Mouse (Mus musculus) midbrain, embryonic 13.5 days (tissue): Measurements from ENCODE around the gene Fggy. TPM values are rescaled to one million over a fixed set of nuclear protein-coding genes. Genes with fewer than 3 reads are reported as not detected.

Source experiments
- ATAC-seq: fragments of 200-750 bp; cut with Nextera tagmentation; 2 replicates; pipeline ENCODE4 v1.8.0; 2017; ENCODE audit warnings: mild to moderate bottlenecking, moderate TSS enrichment, moderate library complexity
- H3K27ac ChIP-seq: fragments of 300-500 bp; sonication (generic); 2 replicates; pipeline ENCODE4 v1.5.1; 2015; ENCODE audit warnings: inconsistent platforms, mild to moderate bottlenecking, moderate library complexity
- H3K27me3 ChIP-seq: fragments of 300-500 bp; sonication (generic); 2 replicates; pipeline ENCODE4 v1.6.1; 2015; ENCODE audit warnings: mild to moderate bottlenecking, inconsistent platforms
- H3K36me3 ChIP-seq: fragments of 300-500 bp; sonication (generic); 2 replicates; pipeline ENCODE4 v1.6.1; 2015; ENCODE audit warnings: mild to moderate bottlenecking, inconsistent platforms
- H3K4me1 ChIP-seq: fragments of 300-500 bp; sonication (generic); replicated peaks from 2 replicates; pipeline ENCODE4 v1.6.1; 2015; ENCODE audit warnings: inconsistent platforms
- H3K4me2 ChIP-seq: fragments of 300-500 bp; sonication (generic); replicated peaks from 2 replicates; pipeline ENCODE4 v1.6.1; 2015; ENCODE audit warnings: moderate library complexity, mild to moderate bottlenecking, inconsistent platforms
- H3K4me3 ChIP-seq: fragments of 300-500 bp; sonication (generic); replicated peaks from 2 replicates; pipeline ENCODE4 v1.5.1; 2015; ENCODE audit warnings: mild to moderate bottlenecking, inconsistent platforms
- H3K9ac ChIP-seq: fragments of 300-500 bp; sonication (generic); replicated peaks from 2 replicates; pipeline ENCODE4 v1.6.1; 2015; ENCODE audit warnings: mild to moderate bottlenecking, inconsistent platforms
- H3K9me3 ChIP-seq: fragments of 300-500 bp; sonication (generic); 2 replicates; pipeline ENCODE4 v1.6.1; 2016; ENCODE audit warnings: mild to moderate bottlenecking, inconsistent platforms
- WGBS: fragments of 180-500 bp; shearing (Covaris S2); methylation state at CpG from one replicate; pipeline ENCODE4 v1.1.7; 2015; 5-methylcytosine and 5-hydroxymethylcytosine counted together
- polyA plus RNA-seq: library from polyadenylated mRNA; unstranded; fragments of >200 nt; fragmentation: Nextera tagmentation; extraction: Ambion mirVana; gene quantifications from 2 replicates; pipeline ENCODE4 v1.2.1, GENCODE M21; 2015

Fggy gene
- polyA plus RNA-seq, 1 experiment from 2014 or later: 7.5 TPM

DNA sequence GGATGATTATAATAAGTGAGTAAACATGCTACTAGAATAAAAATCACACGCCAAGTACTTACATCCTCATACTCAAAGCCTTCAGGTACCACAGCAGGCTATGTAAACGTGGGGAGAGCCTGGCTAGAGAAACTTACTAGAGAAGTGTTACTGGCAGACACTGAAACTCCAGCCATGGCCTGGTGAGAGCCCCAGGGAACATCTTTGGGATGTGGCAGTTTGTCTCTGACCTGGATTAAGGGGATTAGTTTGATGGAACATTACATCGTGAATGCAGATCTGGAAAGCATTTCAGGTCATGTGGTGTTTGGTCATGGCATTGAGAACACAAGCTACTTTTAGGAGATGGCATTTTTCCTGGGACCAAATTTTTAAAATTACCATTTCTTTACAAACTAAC, 303.3 kb downstream of the Fggy start:
- Histone ChIP-seq H3K9me3 (no peaks in the 10 kb centered on the region), H3K4me2 (no peak overlapping the region), H3K27ac (no peak overlapping the region), H3K36me3 (no peaks in the 10 kb centered on the region), H3K4me1 (no peaks in the 10 kb centered on the region; the same call in 1 of the 2 replicates), H3K27me3 (no peaks in the 10 kb centered on the region), H3K9ac (no peak overlapping the region), H3K4me3 (no peak overlapping the region)
- WGBS: 37% methylated on average over 3 of the region's 3 CpGs
- no peak for ATAC-seq

DNA sequence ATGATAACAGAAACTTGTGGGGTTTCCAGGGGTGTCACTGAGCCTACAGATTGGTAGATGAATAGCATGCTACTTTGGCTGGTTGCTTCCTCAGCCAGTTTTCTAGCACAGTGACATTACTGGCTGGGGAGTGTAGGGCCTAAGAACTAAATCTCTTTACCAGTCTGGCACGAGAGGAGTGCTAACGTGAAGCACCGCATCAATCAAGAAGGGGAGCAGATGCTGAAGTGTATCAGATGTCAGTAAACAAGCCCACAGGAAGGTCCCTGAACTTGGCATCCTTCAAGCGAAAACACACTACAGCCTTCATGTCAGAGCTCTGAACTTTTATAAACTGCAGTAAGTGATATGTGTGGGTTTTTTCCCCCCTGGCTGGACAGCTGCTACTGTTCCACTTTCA, 303.8 kb downstream of the Fggy start:
- H3K36me3 ChIP-seq: no peaks in the 10 kb centered on the region
- no peak overlapping the region for H3K4me2 ChIP-seq
- no peak overlapping the region for H3K4me3 ChIP-seq
- no peaks in the 10 kb centered on the region for H3K9me3 ChIP-seq
- no peak overlapping the region for H3K27ac ChIP-seq
- H3K27me3 ChIP-seq: no peaks in the 10 kb centered on the region
- H3K9ac ChIP-seq: no peak overlapping the region
- no peaks in the 10 kb centered on the region; the same call in 1 of the 2 replicates for H3K4me1 ChIP-seq
- ATAC-seq: no peak
- 56% methylated on average over 4 of the region's 4 CpGs for WGBS

DNA sequence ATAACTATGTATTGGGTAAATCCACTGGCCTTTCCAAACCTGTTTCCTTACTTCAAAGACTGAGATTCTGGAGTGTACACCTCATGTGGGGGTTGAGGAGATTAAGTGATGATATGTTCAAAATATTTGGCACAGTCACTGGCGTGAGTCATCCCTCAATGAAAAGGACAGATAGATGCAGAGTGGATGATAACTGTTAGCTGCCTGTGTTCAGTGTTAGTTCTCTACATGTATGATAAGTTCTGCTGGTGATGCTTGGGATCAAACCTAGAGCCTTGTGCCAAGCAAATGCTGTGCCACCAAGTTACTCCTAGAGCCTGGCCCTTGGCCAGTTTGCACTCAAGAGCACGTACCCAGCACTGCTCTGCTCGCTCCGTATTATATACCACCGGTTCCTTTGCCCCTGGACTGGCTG, 304.4 kb downstream of the Fggy start:
- WGBS: 93% methylated on average over 5 of the region's 5 CpGs
- Histone ChIP-seq H3K4me1 (no peaks in the 10 kb centered on the region; the same call in 1 of the 2 replicates), H3K9ac (no peak overlapping the region), H3K27me3 (no peaks in the 10 kb centered on the region), H3K36me3 (no peaks in the 10 kb centered on the region), H3K9me3 (no peaks in the 10 kb centered on the region), H3K27ac (no peak overlapping the region), H3K4me3 (no peak overlapping the region), H3K4me2 (no peak overlapping the region)
- ATAC-seq: no peak

DNA sequence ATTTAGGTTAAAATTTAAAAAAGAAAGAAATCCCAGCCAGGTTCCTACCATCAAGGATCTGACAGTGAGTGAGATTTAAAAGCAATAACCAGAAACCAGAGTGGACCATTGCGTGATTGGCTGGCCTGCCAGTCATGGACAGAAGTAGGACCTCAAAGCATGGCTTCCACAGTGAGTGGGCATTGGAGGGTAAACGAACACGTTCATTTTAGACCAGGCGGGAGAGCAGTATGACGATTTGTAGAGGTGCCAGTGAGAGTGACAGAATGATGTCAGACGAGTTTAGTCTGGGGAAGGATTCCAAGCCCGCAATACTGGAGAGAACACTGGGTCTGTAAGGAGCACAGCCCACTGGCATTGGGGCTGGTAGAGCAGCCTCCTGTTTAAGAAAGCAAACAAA, 305.0 kb downstream of the Fggy start:
- H3K36me3 ChIP-seq: no peaks in the 10 kb centered on the region
- WGBS: 86% methylated on average over 7 of the region's 7 CpGs
- H3K9ac ChIP-seq: no peak overlapping the region
- no peaks in the 10 kb centered on the region for H3K27me3 ChIP-seq
- no peaks in the 10 kb centered on the region for H3K9me3 ChIP-seq
- H3K27ac ChIP-seq: no peak overlapping the region
- no peak overlapping the region for H3K4me3 ChIP-seq
- no peaks in the 10 kb centered on the region; the same call in 1 of the 2 replicates for H3K4me1 ChIP-seq
- no peak for ATAC-seq
- no peak overlapping the region for H3K4me2 ChIP-seq

DNA sequence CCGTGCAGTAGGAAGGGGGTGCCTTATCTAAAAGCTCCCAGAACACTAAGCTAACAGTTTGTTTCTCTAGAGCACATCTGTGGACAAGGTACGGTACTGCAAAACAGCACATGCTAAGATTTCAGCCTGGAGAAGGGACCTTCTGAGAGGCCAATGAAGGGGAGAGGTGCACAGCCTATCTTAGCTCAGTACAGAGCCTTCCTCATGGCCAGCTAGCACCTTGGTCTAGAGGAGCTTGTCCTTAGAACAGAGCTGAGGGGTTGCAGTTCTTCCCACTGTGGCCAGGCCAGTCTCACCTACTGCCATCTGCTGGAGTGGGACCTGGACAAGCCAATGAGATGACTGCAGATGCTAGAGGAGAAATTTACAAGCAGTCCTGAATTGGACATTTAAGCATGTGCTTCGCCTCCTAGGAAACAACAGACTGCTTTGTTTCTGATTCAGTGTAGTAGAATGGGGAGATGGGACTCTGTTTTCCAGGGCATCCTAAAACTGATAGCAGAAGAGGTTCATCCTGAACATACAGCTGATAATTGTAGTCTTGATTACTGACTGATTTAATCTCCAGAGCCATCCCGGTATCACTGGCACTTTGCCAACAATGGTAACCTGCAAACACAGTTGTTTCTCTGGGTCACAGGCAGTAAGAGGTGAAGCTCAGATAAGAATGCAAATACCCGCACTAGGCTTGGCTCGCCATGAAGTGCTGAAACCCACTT, 305.6 kb downstream of the Fggy start:
- Histone ChIP-seq H3K9me3 (no peaks in the 10 kb centered on the region), H3K27me3 (no peaks in the 10 kb centered on the region), H3K4me1 (no peaks in the 10 kb centered on the region; the same call in 1 of the 2 replicates), H3K4me2 (no peak overlapping the region), H3K36me3 (no peaks in the 10 kb centered on the region), H3K27ac (no peak overlapping the region), H3K9ac (no peak overlapping the region), H3K4me3 (no peak overlapping the region)
- ATAC-seq: no peak
- WGBS: 76% methylated on average over 6 of the region's 6 CpGs

DNA sequence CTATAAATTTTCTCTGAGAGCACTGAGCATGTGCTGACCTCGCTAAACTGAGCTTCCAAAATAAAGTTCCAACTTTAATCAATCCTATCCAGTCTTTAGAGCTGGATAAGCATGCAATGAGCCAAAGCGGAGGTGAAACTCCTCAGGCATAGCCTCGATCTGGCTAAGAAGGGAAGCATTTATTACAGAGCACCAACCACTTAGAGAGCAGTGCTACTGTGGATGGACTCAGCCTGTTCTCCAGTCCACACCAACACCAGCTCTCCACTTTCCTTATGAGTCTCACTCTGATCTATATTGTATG, 306.1 kb downstream of the Fggy start:
- H3K27me3 ChIP-seq: no peaks in the 10 kb centered on the region
- no peaks in the 10 kb centered on the region for H3K36me3 ChIP-seq
- H3K4me1 ChIP-seq: no peaks in the 10 kb centered on the region; the same call in 1 of the 2 replicates
- H3K9me3 ChIP-seq: no peaks in the 10 kb centered on the region
- no peak overlapping the region for H3K4me2 ChIP-seq
- H3K27ac ChIP-seq: no peak overlapping the region
- H3K9ac ChIP-seq: no peak overlapping the region
- no peak for ATAC-seq
- 93% methylated on average over 3 of the region's 3 CpGs for WGBS
- no peak overlapping the region for H3K4me3 ChIP-seq

DNA sequence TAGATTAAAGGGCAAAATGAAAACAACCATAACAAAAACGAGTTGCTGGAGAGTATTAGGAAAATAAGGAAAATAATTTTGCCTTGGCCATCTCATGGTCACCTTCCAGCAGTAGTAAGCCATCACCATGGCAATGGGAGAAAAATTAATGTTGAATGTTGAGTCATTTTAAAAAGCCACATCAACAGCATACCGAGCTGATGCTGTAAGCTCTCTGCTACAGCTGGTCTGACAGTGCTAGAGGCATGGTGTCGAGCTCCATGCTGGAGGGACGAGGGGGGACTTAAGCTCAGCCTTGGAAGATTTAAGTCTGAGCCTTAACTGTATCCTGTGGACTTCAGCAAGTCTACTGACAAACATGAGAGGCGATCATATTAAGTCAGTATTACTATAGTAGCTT, 307.9 kb downstream of the Fggy start:
- ATAC-seq: no peak
- 76% methylated on average over 5 of the region's 5 CpGs for WGBS
- H3K9ac ChIP-seq: no peak overlapping the region
- no peaks in the 10 kb centered on the region for H3K27me3 ChIP-seq
- no peaks in the 10 kb centered on the region for H3K9me3 ChIP-seq
- no peak overlapping the region for H3K27ac ChIP-seq
- H3K4me1 ChIP-seq: no peaks in the 10 kb centered on the region; the same call in 1 of the 2 replicates
- H3K36me3 ChIP-seq: no peaks in the 10 kb centered on the region
- H3K4me3 ChIP-seq: no peak overlapping the region
- H3K4me2 ChIP-seq: no peak overlapping the region

DNA sequence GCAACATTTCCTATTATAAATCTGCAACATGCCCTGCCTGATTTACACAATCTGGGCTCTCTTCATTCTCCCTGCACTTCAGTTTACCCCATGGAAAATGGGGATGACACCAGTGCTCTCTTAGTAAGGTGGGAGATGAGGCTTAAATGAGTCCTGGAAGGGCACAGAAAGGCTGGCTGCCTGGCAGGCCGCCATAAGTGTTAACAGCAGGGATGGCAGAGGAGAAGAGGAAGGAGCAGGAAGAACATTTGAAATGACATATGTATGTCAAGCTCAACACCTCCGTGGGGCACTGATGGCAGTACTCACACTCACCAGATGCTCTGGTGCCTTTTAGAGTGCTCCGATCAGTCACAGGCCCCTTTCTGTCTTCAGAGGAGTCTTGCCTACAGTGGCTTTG, 308.6 kb downstream of the Fggy start:
- Histone ChIP-seq H3K9me3 (no peaks in the 10 kb centered on the region), H3K36me3 (no peaks in the 10 kb centered on the region), H3K27me3 (no peaks in the 10 kb centered on the region), H3K4me1 (no peaks in the 10 kb centered on the region; the same call in 1 of the 2 replicates), H3K4me3 (no peak overlapping the region), H3K27ac (no peak overlapping the region), H3K4me2 (no peak overlapping the region), H3K9ac (no peak overlapping the region)
- ATAC-seq: no peak
- WGBS: 76% methylated on average over 3 of the region's 3 CpGs

DNA sequence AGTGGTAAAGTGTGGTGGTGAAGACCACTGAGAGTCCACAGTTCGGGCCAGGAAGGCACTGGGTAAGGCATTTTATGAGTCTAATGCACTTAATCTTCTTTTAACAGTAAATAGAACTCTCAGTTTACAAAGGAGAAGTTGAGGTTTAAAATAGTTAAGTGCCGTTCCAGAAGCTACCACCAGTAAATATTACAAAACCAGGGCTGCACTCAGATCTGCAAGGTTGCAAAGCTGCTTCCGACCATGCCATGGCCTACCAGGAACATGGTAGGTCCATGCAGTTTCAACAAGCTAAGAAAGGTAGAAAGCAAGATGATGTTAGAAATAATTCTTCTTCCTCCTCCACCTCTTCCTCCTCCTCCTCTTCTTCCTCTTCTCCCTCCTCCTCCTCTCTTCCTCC, 309.8 kb downstream of the Fggy start:
- Histone ChIP-seq H3K4me1 (no peaks in the 10 kb centered on the region; the same call in 1 of the 2 replicates), H3K27me3 (no peaks in the 10 kb centered on the region), H3K36me3 (no peaks in the 10 kb centered on the region), H3K4me2 (no peak overlapping the region), H3K4me3 (no peak overlapping the region), H3K9me3 (no peaks in the 10 kb centered on the region), H3K27ac (no peak overlapping the region), H3K9ac (no peak overlapping the region)
- 94% methylated on average over 3 of the region's 3 CpGs for WGBS
- ATAC-seq: no peak

DNA sequence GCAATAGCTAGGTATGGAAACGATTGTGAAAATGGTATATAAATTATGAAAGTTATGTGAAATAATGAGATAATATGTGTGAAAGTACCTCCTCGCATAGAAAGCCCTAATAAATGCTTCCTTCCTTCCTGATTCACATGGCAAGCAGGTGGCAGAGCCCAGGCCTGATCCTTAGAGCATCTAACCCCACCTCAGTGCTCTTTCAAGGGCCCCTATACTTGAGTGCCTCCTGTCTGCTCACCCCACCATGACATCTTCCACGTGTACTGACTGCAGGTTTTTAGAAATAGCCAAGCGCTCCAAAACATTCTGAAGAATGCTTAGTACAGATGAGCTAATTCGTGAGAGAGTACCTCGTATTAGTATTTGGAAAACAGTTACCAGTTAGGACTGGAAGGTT, 311.0 kb downstream of the Fggy start:
- Histone ChIP-seq H3K9ac (no peak overlapping the region), H3K4me1 (no peaks in the 10 kb centered on the region; the same call in 1 of the 2 replicates), H3K4me3 (no peak overlapping the region), H3K9me3 (no peaks in the 10 kb centered on the region), H3K27ac (no peak overlapping the region), H3K36me3 (no peaks in the 10 kb centered on the region), H3K27me3 (no peaks in the 10 kb centered on the region), H3K4me2 (no peak overlapping the region)
- no peak for ATAC-seq
- 83% methylated on average over 6 of the region's 6 CpGs for WGBS

DNA sequence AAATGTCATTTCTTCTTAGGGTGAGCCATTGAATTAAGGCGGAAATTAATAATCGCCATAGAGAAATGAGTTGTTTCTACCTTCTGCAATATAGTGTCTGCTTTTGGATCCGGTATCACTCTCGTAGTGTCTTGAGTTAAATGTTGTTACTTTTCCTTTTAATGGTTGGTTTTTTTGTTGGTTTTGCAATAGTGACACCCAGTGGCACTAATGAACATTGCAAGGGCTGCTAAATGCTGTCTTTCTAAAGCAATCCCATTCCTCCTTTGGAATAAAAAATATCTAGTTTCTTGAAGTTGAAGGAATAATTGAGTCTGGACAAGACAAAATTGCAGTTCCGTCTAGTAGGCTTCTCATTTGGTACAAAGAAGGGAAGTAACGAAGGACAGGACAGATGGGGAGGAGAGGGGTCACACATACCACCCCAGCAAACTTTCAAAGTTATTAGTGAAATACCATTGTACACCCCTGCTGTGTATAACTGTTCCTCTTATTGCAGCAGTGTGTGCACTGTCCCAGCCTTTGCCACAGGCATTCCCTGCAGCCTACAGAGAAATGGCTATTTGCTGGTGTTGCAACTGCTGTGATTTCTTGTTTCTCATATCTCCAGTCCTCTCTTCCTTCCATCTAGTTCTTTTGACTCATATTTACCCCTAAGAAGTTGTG, 314.0 kb downstream of the Fggy start:
- 34% methylated on average over 6 of the region's 6 CpGs for WGBS
- no peaks in the 10 kb centered on the region for H3K27me3 ChIP-seq
- H3K36me3 ChIP-seq: no peaks in the 10 kb centered on the region
- no peaks in the 10 kb centered on the region for H3K4me1 ChIP-seq
- no peaks in the 10 kb centered on the region for H3K9me3 ChIP-seq
- no peak overlapping the region for H3K4me2 ChIP-seq
- H3K4me3 ChIP-seq: no peak overlapping the region
- peak; percentile 43; the same call in 1 of the 2 replicates for ATAC-seq
- no peak overlapping the region for H3K27ac ChIP-seq
- H3K9ac ChIP-seq: no peak overlapping the region

DNA sequence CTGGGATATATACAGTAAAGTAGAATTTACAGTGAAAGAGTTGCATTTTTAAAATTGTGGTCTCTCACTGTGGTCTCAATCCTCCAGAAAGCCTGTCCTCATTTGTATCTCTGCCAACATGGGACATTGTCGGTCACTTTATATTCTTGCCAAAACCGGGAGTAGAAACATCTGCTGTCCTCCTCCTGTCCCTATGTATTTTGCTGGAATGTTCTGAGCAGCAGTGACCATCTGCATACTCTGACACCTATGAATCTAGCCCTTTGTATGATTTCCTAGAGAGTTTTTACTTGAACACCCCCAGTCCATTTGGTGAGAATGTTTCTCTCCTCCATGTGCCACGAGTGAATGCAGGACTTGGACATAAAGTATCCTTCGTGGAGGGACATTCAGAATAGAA, 318.6 kb downstream of the Fggy start:
- H3K4me3 ChIP-seq: no peak overlapping the region
- no peaks in the 10 kb centered on the region for H3K36me3 ChIP-seq
- H3K9ac ChIP-seq: no peak overlapping the region
- no peak overlapping the region for H3K4me2 ChIP-seq
- no peak overlapping the region for H3K27ac ChIP-seq
- H3K9me3 ChIP-seq: no peaks in the 10 kb centered on the region
- no peak for ATAC-seq
- H3K27me3 ChIP-seq: no peaks in the 10 kb centered on the region
- 91% methylated on average over 4 of the region's 4 CpGs for WGBS
- H3K4me1 ChIP-seq: no peaks in the 10 kb centered on the region

DNA sequence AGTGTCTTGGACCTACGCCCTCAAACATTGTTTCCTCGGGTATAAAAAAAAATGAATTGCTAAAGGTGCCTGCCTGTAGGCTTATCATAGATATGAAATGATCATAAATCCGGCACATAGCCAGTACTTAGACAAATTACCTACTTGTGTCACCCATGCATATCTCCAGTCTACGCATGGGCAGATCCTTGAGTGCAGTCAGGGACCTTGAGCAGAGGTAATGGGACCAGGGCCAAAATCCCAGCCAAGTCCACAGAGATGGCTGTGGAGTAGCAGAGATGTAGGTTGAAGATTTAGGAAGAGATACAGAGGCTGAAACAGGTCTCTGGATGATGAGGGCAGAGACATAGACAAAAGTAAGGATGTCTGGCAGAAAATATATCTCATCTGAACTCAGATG, 320.1 kb downstream of the Fggy start:
- no peak overlapping the region for H3K27ac ChIP-seq
- ATAC-seq: no peak
- no peak overlapping the region for H3K4me2 ChIP-seq
- no peaks in the 10 kb centered on the region for H3K27me3 ChIP-seq
- WGBS: 93% methylated on average over 4 of the region's 4 CpGs
- no peaks in the 10 kb centered on the region for H3K9me3 ChIP-seq
- no peaks in the 10 kb centered on the region for H3K4me1 ChIP-seq
- no peak overlapping the region for H3K9ac ChIP-seq
- H3K4me3 ChIP-seq: no peak overlapping the region
- no peaks in the 10 kb centered on the region for H3K36me3 ChIP-seq
